Mouse (Mus musculus): Measurements from ENCODE around the gene Vti1a.

Vti1a gene

DNA sequence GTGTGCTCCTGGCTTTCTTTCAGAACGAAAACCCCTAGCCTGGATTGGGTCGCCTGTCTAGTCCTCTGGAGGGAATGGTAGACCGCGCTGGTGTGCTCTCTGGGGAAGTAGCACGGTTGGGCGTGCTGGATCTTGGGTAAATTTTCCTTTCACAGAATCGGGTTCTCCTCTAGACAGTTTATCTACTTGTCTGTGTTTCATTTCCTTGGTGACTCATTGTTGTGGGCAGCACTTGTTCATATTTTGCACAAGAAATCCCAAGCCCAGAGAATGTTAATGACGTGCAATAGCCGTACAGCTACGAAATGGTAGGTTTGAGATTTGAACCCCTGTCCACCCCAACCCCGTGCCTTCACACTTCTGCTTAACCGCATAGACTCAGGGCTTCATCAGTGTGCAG, 145.9 kb downstream of the Vti1a start:
- DNase-seq (ENCODE audit: low spot score), result no peak

DNA sequence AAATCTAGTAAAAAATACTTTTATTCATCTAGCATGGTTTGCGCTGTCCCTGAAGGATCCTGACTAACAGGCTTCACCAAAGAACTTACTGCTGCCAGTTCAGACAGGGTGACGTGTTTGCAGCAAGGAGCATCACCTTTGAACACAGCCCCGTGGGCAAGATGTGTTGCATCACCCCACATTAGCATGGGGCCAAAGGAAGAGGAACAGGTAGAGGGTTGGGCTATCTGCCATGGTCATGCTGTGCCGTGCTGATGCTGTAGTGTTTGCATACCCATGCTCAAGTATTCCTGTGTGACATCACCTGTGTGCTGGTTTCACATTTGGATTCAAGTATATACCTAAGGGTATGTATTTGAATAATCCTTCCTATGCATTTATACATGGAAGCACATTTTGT, 147.6 kb downstream of the Vti1a start:
- DNase-seq (ENCODE audit: low spot score), result no peak

DNA sequence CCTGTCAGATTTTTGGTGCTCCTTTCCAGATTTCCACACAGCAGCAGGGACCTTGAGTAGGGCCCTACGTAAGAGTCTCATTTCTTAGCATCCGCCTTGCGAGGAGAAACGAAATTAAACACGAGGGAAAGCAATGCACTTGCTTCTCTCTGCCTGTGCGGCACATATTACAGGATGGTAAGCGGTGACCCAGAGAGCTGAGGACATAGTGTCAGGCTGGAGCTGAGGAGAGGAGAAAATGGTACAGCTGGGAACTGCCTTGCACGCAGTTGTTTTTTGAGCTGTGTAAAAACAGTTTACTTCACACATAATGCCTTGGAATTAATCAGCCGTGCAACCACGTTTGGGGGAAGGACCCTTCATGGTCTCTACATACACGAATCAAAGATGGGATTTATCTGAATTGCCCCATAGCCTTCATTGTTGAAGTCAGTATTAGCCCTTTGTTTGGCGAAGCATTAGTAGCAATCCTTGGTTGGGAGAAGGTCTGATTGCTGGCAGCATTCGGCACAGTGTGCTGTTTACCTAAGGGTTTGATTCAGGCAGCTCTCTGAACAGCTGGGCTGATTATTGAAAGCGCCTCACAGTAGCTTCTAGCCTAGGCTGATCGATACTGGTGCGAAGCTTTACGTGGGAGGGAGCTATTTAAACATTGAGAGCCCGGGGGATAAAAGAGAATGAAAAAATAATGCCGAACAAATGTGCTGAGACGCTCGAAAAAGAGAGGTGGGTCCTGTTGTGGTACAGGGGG, 153.4 kb downstream of the Vti1a start:
- no peak for DNase-seq (ENCODE audit: low spot score)

DNA sequence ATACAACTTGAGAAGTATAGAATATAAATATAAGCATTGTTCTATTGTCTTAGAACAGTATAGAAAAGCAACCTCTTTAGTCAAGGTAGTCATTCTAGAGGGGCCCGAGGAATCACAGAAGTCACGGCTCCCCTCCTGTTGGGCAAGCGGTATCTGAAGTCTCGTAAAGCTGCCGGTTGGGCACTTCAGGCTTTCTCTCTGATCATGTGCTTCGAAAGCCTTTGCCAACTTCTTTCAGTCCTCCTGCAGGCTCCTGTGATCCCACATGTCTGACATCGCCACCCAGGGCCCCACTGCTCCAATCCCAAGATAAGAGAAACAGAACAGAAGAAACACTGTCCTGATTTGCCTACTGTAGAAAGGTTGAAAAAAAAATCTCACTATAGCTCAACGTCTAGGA, 156.5 kb downstream of the Vti1a start:
- no peak for DNase-seq (ENCODE audit: low spot score)

DNA sequence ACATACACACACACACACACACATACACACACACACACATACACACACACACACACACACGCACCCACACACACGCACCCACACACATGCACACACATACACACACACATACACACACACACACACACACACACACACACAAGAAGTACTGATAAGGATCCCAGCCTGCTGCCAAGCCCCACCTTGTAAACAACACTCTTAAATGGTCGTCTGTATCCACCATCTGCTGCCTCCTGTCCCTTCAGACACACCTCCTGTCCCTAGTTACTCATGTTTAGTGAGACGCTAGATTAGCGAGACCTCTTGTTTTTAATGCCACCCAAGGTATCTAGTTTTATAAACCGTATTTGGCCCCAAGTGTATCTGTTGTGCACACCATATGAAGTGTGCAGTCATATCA, 158.1 kb downstream of the Vti1a start:
- no peak for DNase-seq (ENCODE audit: low spot score)

DNA sequence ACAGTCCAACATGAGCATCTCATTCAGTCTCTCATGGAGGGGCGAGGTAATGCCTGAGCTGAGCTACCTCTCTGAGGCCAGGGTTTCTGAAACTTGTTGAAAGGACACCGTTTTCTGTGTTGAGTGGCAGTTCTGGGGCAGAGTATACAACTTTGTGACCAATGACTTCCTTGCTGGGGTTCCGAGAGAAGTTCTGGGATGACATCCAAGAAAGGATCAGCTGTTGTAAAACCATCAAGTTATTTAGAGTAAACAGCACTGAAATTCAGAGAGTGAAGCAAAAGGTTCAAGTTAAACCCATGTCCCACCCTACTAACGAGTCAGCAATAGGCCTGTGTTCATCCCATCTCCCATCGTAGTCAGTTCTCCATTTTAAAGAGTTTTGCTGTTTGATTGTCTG, 164.4 kb downstream of the Vti1a start:
- DNase-seq (ENCODE audit: low spot score), result no peak

DNA sequence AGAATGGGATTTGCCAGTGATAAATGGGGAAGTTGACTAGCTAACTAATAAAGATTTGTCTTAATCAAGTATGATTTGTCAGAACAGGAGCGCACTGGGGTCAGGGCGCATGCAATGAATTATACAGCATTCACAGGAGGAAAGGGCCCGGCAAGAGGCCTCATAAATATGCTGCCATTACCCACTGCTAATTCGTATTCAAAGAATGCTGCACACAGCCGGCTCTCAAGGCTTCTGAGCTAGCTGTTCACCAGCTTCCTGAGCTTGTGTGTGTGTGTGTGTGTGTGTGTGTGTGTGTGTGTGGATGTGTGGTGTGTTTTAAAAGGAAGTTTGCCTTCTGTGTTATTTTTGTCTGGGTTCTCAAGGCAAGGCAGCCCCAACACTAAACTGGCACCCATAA, 165.2 kb downstream of the Vti1a start:
- no peak for DNase-seq (ENCODE audit: low spot score)

DNA sequence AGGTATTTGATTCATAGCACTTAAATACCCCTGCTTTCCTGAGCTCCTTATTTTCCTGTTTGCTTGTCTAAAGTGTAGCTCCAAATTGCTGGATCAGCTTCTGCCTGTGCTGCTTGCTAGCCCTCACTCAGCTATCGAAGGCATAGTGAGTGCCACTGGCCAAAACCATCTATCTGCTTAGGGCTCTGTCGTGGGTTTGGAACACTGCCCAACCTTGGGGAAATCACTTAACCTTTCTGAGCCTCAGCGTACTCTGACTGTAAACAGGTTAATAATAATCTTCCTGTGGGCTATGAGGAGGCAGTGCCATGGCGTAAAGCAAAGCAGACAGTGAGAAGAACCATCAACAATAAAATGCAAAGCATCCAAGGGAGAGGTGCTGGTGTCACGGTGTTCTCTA, 167.4 kb downstream of the Vti1a start:
- DNase-seq (ENCODE audit: low spot score), result no peak

DNA sequence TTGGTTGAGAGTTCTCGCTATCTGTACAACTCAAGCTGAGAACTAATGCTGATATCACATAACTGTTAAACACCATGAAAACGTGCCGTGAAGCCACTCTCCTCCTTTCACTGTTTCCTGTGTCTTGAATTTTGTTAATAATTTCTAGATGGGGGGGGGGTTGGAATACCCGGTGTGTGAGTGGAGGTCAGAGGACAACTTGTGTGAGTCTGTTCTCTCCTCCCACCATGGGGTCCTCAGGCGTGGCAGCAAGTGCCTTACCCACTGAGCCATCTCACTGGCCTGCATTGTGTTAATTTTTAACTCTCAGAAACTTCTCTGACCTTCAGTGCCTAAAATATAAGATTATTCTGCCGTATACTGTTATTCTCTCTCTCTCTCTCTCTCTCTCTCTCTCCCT, 168.5 kb downstream of the Vti1a start:
- peak; percentile 83 for DNase-seq (ENCODE audit: low spot score)

DNA sequence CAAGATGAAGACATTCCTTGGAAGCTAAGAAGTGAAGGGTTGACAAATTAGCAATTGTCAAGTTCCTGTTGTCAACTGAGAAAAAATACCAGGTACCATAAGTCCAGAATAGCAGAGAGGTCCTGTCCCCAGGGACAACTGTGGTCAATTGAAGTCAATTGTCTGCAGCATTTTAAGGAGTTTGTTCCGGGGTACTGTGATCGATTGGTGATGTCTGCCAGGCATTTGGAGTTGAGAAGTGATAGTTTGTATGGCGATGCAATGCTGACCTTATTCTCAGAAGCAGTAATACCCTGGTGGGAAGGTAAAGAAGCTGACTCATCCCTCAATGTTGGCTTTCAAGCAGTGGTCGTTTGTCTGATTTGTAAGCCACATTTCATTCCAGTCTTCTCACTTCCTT, 170.4 kb downstream of the Vti1a start:
- DNase-seq (ENCODE audit: low spot score), result no peak

DNA sequence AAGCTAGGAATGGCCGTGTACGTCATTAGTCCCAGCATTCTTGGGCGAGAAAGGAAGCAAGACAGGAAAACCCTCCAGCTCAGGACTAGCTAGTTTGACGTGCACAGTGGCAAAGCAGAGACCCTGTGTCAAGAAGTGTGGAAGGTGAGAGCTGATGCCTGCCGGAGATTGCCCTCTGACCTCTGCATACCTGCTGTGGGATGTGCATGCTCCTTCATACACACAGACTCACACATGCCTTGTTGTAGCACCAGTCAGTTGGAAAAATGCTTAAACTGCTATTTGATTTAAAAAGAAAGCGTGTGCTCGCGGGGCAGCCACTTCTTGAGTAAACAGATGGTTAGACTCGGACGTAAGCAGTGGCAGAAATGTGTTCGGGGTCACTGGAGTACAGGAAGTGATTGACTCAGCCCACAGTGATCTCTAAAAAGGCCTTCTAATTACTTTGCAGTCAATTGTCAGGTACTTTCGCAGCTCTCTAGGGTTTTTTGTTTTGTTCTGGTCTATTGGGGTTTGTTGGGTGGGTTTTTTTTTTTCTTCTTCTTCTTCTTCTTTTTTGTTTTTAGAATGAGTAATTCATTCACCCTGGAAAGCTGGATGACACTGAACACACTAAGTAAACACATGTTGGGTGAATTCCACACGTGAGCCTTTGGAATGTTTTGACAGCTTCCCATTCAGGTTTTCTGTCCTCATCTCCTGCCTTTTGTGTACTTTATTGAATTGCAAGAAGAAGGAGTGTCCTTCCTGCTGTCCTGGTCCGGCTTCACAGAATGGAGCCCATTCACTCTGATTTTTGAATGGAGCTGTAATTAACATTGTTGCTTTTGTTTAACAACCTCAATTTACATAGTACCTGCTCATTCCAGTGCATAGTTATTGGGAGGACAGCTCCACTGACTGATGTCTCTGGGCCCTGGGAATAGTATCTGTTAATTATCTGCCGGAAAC, 175.3 kb downstream of the Vti1a start:
- DNase-seq (ENCODE audit: low spot score), result peak; percentile 65

DNA sequence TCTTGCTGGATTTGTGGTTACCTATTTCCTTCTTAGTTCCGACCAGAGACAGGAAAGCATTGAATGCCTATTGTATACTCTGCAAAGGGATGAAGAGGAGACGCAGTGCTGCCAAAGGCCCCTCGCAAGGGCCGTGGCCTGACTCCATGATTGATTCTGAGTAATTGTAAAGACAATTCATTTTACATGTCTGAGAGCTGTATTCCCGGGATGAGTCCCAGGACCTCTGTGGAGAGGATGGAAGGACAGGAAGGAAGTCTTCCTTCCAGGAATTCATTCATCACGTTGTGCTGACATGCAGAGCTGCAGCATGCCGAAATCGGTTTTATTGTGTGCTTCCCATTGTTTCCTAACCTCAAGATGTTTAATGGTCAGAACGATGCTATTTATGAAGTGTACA, 180.2 kb downstream of the Vti1a start:
- DNase-seq (ENCODE audit: low spot score), result no peak

DNA sequence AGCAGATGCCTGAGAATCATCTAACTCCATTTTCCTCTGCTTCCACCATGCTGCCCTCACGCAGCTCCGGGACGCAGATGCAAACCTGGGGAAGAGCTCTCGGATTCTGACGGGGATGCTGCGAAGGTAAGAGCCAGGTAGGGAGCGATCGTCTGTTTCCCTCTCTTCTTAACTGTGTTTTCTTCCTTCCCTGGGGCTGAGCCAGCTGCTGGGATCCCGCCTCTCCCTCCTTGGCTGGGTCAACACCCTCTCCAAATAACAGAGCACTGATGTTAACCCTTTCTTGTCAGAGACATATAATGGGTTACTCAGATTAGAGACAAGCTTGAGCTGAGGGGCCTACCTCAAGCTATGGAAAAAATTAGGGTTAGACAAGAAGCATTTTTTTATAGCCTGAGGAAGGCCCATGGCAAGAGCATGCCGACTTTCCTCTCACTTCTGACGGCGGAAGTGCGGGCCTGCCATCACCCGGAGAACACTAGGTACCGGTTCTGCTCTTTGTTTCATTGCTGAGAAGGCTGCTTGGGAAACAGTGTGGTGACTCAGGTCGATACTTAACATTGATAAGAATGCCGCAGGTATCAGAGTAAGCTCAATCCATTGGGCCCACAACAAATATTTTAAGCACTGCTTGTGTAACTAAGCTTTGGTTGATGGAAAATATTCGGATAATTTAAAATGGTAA, 183.2 kb downstream of the Vti1a start:
- no peak for DNase-seq (ENCODE audit: low spot score)

DNA sequence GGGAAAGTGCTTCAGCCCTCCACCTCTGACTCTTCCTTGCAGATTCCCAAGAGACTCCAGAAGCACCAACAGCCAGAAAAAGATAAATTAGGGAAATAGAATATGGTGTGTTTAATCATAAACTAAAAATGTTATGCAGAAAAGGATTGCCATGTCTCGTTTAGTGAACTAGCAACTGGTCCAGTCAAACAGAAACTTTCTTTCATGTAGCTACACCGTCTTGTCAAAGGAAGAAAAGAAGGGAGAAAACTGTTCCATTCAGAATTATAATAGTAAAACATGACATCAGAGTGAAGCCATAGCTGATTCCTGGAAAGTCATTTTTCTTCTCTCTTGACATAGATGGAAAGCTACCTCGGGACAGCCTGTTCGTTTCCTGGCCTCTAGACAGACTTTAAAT, 185.9 kb downstream of the Vti1a start:
- no peak for DNase-seq (ENCODE audit: low spot score)

DNA sequence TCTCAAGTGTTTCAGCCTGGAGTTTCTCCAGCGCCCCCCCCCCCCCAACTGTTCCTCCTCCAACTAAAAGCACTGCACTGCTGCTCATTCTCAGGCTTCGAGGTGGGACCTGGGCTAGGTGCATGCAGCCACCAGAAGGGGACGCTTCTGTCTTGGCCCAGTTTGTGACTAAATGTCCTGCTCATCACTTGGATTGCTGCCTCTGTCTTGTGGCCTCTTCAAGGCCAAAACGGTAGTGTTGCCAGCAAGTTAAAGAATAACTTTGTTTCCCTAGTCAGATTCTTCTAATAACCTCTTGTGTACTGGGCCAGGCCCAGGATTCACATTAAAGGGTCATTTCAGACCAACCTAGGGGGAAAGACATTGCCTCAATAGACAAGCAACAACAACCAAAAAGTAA, 187.7 kb downstream of the Vti1a start:
- DNase-seq (ENCODE audit: low spot score), result no peak

DNA sequence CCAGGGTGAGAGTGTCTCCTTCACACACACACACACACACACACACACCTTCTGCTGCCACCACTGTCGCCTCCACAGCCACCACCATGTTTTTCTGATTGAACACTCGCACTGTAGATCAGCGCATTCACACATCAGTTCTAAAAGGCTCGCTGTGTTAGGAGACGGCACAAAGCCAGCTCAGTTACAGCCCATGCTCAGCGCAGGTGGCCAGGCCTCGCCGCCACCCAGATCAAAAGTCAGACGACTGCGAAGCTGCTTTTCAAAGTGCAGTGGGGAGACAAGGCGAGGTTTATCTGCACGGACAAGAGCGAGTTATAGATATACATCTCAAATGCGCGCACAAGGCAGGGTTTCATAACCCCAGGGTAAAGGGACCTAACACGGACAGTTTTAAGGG, 191.7 kb downstream of the Vti1a start:
- no peak for DNase-seq (ENCODE audit: low spot score)

DNA sequence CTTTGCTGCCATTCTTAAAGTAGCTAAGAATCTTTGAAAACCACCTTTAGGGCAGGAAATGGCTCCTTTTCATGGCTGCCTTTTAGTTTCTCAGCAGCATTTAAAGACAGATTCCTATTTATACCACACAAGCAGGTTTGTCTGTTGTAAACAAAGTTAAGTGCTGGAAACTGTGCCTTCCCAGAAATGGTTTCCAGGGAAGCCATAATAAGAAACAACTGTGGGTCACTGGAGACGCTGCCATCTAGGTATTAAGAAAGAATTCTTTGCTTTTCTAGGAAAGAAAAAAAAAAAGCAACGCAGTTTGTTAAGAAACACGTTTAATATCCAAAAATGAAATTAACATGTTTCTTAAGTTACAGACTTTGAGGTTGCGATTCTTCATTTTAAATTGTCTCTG, 192.1 kb downstream of the Vti1a start:
- no peak for DNase-seq (ENCODE audit: low spot score)

DNA sequence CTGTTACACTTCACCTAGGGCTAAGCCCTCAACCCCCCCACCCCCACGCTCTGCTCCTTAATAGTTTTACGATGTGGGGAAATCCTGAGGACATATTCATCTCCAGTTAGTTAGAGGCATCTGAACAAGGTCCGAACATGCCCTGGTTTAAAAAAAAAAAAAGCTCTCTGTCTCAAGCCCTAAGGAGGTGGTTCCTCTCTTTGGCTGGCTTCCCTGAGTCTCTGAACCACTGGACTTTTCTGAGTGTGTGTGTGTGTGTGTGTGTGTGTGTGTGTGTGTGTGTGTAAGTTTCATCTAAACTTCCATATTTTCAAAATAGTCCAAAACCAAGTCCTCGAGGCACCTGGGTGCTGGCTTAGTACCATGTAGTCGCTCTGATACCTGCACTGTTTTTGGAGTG, 192.9 kb downstream of the Vti1a start:
- DNase-seq (ENCODE audit: low spot score), result no peak

DNA sequence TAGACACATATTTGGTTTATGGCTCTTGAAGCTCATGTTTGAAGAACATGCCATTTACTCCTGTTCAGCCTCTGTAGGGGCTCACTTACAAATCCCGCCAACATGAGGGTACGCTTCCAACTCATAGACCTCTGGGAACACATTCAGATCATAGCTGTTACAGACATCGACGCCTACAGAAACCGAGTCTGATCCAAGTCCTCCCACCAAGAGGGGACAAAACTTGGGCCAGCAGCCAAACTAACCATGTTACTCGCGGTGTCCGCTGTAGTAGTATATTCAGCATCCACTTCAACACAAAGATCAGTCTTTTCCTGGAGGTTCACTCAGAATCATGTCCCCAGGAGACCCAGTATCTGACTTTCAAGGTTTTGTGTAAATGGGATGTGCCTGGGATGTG, 193.5 kb downstream of the Vti1a start:
- DNase-seq (ENCODE audit: low spot score), result no peak

DNA sequence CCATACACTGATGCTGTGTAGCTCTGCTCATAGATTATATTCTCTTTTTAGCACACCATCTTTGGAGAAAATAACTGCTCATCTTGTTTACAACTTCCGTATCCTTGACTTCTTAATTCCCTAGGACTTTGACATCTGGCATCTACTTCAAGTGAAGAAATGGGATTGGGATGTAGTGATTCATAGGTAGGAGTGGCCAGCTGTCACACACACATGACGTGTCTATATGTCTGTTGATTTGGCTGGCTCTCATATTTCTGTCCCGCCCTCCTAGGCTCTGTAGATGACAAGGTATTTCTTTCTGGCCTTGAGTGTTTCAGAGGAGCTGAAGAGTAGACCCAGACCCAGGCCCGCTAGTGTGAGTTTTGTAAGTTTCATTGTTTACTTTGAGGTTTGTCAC, 197.8 kb downstream of the Vti1a start:
- no peak for DNase-seq (ENCODE audit: low spot score)

DNA sequence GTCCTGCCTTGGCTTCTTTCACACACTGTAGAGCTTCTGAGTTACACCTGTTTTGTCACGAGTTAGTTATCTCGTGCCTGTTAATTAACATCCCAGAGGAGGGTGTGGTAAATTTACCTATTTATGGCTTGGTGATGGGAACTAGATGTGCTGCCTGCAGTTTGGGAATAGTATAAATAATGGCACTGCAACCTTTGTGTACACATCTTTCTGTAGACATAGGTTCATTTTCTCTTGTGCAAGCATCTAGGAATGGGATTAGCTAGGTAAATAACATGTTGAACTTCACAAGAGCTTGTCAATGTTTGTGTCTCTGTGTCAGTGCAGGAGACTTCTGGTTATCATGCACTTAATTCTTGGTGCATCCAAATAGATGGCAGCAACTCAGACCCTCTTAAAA, 204.1 kb downstream of the Vti1a start:
- DNase-seq (ENCODE audit: low spot score), result no peak

DNA sequence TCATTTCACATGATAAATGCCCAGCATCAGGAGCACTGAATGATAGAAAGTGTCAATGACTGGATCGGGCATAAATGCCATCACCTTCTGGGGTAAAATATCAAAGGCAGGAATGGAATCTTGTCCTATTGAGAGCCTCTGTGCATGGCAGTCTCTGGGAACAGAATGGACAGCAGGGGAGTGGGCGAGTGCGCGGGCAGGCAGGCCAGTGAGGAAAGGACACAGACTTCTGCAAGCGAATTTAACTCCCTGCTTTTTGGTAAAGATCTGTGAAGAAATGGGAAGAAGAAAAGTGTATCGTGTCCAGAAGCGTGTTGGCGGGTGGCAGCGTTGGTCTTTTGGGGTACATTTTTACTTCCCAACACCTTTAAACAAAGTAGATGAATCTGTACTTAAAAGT, 207.2 kb downstream of the Vti1a start:
- DNase-seq (ENCODE audit: low spot score), result no peak

DNA sequence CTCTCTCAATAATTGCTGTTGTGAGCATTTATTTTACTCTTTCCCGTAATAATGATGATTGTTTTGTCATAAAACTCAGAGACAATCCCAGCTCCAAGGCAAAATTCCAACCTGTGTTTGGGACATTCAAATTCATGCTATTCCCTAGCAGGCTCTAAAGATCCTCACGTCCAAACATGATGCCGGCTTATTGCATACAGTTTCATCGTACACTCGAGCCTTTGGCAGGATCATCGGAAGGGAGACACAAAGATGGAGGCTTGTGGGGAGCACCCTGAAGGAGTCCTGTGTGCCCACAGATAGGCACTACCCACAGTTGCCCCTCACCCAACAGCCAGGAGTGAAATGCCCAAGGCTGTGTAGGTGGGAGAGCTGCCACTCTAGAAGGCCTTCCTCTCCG, 208.3 kb downstream of the Vti1a start:
- no peak for DNase-seq (ENCODE audit: low spot score)

Data from yolk sac, embryonic 10.5 days (tissue).